Mouse (Mus musculus): ENCODE data around the gene Atg9a. TPM values are rescaled to one million over a fixed set of nuclear protein-coding genes. Genes with fewer than 3 reads are reported as not detected.

The Atg9a gene
- polyA plus RNA-seq, 1 experiment from 2014 or later: 63.3 TPM

- 96% methylated on average over 11 of the region's 11 CpGs for WGBS
- peaks cover 11% of the 10 kb centered on the region for H3K4me1 ChIP-seq
- H3K9me3 ChIP-seq: no peaks in the 10 kb centered on the region
- H3K36me3 ChIP-seq (replicated peaks): peaks cover 49% of the 10 kb centered on the region
- no peak overlapping the region for H3K27ac ChIP-seq
- no peak overlapping the region for H3K4me2 ChIP-seq
- no peaks in the 10 kb centered on the region for H3K27me3 ChIP-seq (replicated peaks)
- H3K4me3 ChIP-seq: no peak overlapping the region
- no peak overlapping the region for H3K9ac ChIP-seq
- ATAC-seq (replicated peaks): no peak
Measured at GRCm38 (mm10) chr1:75185495-75185894, 6.5 kb downstream of the Atg9a start.

- Histone ChIP-seq H3K9me3 (no peaks in the 10 kb centered on the region), H3K36me3 (replicated peaks) (peaks cover 41% of the 10 kb centered on the region), H3K9ac (no peak overlapping the region), H3K27ac (no peak overlapping the region), H3K4me1 (peaks cover 27% of the 10 kb centered on the region), H3K27me3 (replicated peaks) (no peaks in the 10 kb centered on the region), H3K4me3 (no peak overlapping the region), H3K4me2 (no peak overlapping the region)
- WGBS: 79% methylated on average over 4 of the region's 4 CpGs
- ATAC-seq (replicated peaks): no peak
Measured at GRCm38 (mm10) chr1:75182160-75182559, 9.8 kb downstream of the Atg9a start.

- peaks cover 27% of the 10 kb centered on the region for H3K4me1 ChIP-seq
- no peaks in the 10 kb centered on the region for H3K9me3 ChIP-seq
- no peaks in the 10 kb centered on the region for H3K27me3 ChIP-seq (replicated peaks)
- peaks cover 43% of the 10 kb centered on the region for H3K36me3 ChIP-seq (replicated peaks)
- no peak overlapping the region for H3K9ac ChIP-seq
- no peak overlapping the region for H3K27ac ChIP-seq
- no peak overlapping the region for H3K4me2 ChIP-seq
- ATAC-seq (replicated peaks): no peak
- no peak overlapping the region for H3K4me3 ChIP-seq
- 86% methylated on average over 4 of the region's 4 CpGs for WGBS
Measured at GRCm38 (mm10) chr1:75181377-75181870, 10.6 kb downstream of the Atg9a start.

GRCm38 (mm10) chr1:75180741-75181140 lies 11.3 kb downstream of the Atg9a start:
- no peak overlapping the region; the same call in 1 of the 2 replicates for H3K9ac ChIP-seq
- 0 out of 2 replicates have a peak overlapping the region, but pooled peaks have one; percentile 50 for H3K27ac ChIP-seq
- peak overlapping the region; percentile 55 for H3K4me3 ChIP-seq
- H3K4me1 ChIP-seq: peaks cover 27% of the 10 kb centered on the region
- no peaks in the 10 kb centered on the region for H3K27me3 ChIP-seq (replicated peaks)
- peaks cover 43% of the 10 kb centered on the region for H3K36me3 ChIP-seq (replicated peaks)
- no peaks in the 10 kb centered on the region for H3K9me3 ChIP-seq
- WGBS: 35% methylated on average over 7 of the region's 7 CpGs
- peak overlapping the region; percentile 97 for H3K4me2 ChIP-seq
- peak; percentile 3; the same call in 1 of the 2 replicates for ATAC-seq (replicated peaks)

GRCm38 (mm10) chr1:75180105-75180590 lies 11.8 kb downstream of the Atg9a start, which contains the start of gene Abcb6:
TSS of gene Abcb6 (minus strand) at chr1:75180392.
- Histone ChIP-seq H3K9ac (peak within 1 kb of the TSS; percentile 51), H3K4me1 (peaks cover 27% of the 10 kb centered on the region), H3K27ac (peak within 1 kb of the TSS; percentile 50; the same call in 1 of the 2 replicates), H3K27me3 (replicated peaks) (no peaks in the 10 kb centered on the region), H3K4me2 (peak within 1 kb of the TSS; percentile 97), H3K9me3 (no peaks in the 10 kb centered on the region), H3K36me3 (replicated peaks) (peaks cover 41% of the 10 kb centered on the region), H3K4me3 (peak within 1 kb of the TSS; percentile 55)
- ATAC-seq (replicated peaks): peak; percentile 94
- under 1% methylated on average over 31 of the region's 31 CpGs for WGBS

- WGBS: 7% methylated on average over 23 of the region's 23 CpGs
- H3K27ac ChIP-seq: peak overlapping the region; percentile 50; the same call in 1 of the 2 replicates
Measured at GRCm38 (mm10) chr1:75179334-75180104, 12.5 kb downstream of the Atg9a start.

GRCm38 (mm10) chr1:75168472-75169464 lies 23.2 kb downstream of the Atg9a start, which contains the start of gene Zfand2b:
TSS of gene Zfand2b (plus strand) at chr1:75168646.
- H3K4me3 ChIP-seq: peak within 1 kb of the TSS; percentile 85
- H3K9me3 ChIP-seq: no peaks in the 10 kb centered on the region
- under 1% methylated on average over 59 of the region's 59 CpGs for WGBS
- peak within 1 kb of the TSS; percentile 77 for H3K4me2 ChIP-seq
- peak within 1 kb of the TSS; percentile 91 for H3K27ac ChIP-seq
- peaks cover 15% of the 10 kb centered on the region for H3K4me1 ChIP-seq
- H3K36me3 ChIP-seq (replicated peaks): peaks cover 30% of the 10 kb centered on the region
- no peaks in the 10 kb centered on the region for H3K27me3 ChIP-seq (replicated peaks)
- peak within 1 kb of the TSS; percentile 58 for H3K9ac ChIP-seq
- peak; percentile 97 for ATAC-seq (replicated peaks)

More at GRCm38 (mm10) chr1:75179334-75180104, 12.5 kb downstream of the Atg9a start:
- Histone ChIP-seq H3K36me3 (replicated peaks) (peaks cover 47% of the 10 kb centered on the region), H3K9ac (peak overlapping the region; percentile 51), H3K27me3 (replicated peaks) (no peaks in the 10 kb centered on the region), H3K4me2 (peak overlapping the region; percentile 97), H3K4me3 (peak overlapping the region; percentile 55), H3K4me1 (peaks cover 27% of the 10 kb centered on the region), H3K9me3 (no peaks in the 10 kb centered on the region)
- ATAC-seq (replicated peaks): peak; percentile 49

- Histone ChIP-seq H3K27me3 (replicated peaks) (no peaks in the 10 kb centered on the region), H3K4me3 (peak overlapping the region; percentile 85), H3K9ac (peak overlapping the region; percentile 58; the same call in 1 of the 2 replicates), H3K27ac (peak overlapping the region; percentile 91), H3K4me1 (peaks cover 15% of the 10 kb centered on the region), H3K4me2 (peak overlapping the region; percentile 77), H3K9me3 (no peaks in the 10 kb centered on the region), H3K36me3 (replicated peaks) (peaks cover 24% of the 10 kb centered on the region)
- peak; percentile 68 for ATAC-seq (replicated peaks)
- 6% methylated on average over 7 of the region's 7 CpGs for WGBS
Measured at GRCm38 (mm10) chr1:75168093-75168471, 23.9 kb downstream of the Atg9a start.

- no peaks in the 10 kb centered on the region for H3K27me3 ChIP-seq (replicated peaks)
- WGBS: 83% methylated on average over 4 of the region's 4 CpGs
- ATAC-seq (replicated peaks): no peak
- H3K36me3 ChIP-seq (replicated peaks): no peaks in the 10 kb centered on the region
- H3K4me1 ChIP-seq: no peaks in the 10 kb centered on the region
- H3K4me2 ChIP-seq: no peak overlapping the region
- no peak overlapping the region for H3K4me3 ChIP-seq
- H3K27ac ChIP-seq: no peak overlapping the region
- H3K9ac ChIP-seq: no peak overlapping the region
- H3K9me3 ChIP-seq: no peaks in the 10 kb centered on the region
Measured at GRCm38 (mm10) chr1:75160256-75160617, 31.8 kb downstream of the Atg9a start.

- no peak overlapping the region for H3K4me2 ChIP-seq
- no peaks in the 10 kb centered on the region for H3K27me3 ChIP-seq (replicated peaks)
- no peaks in the 10 kb centered on the region for H3K9me3 ChIP-seq
- no peak for ATAC-seq (replicated peaks)
- H3K27ac ChIP-seq: no peak overlapping the region
- WGBS: 73% methylated on average over 5 of the region's 5 CpGs
- no peaks in the 10 kb centered on the region for H3K4me1 ChIP-seq
- H3K4me3 ChIP-seq: no peak overlapping the region
- H3K9ac ChIP-seq: no peak overlapping the region
- H3K36me3 ChIP-seq (replicated peaks): no peaks in the 10 kb centered on the region
Measured at GRCm38 (mm10) chr1:75159540-75160255, 32.3 kb downstream of the Atg9a start.

- H3K27ac ChIP-seq: no peak overlapping the region
- no peak overlapping the region for H3K4me2 ChIP-seq
Measured at GRCm38 (mm10) chr1:75158990-75159389, 33.0 kb downstream of the Atg9a start.

More at GRCm38 (mm10) chr1:75158990-75159389, 33.0 kb downstream of the Atg9a start:
- Histone ChIP-seq H3K4me1 (no peaks in the 10 kb centered on the region), H3K9ac (no peak overlapping the region), H3K4me3 (no peak overlapping the region), H3K27me3 (replicated peaks) (no peaks in the 10 kb centered on the region), H3K9me3 (no peaks in the 10 kb centered on the region), H3K36me3 (replicated peaks) (no peaks in the 10 kb centered on the region)
- ATAC-seq (replicated peaks): no peak
